Mouse (Mus musculus) skeletal muscle tissue, postnatal 0 days (tissue): ENCODE results near the gene Tmem179b. TPM values are rescaled to one million over a fixed set of nuclear protein-coding genes. Genes with fewer than 3 reads are reported as not detected.

ENCODE experiments used
- polyA plus RNA-seq: library from polyadenylated mRNA; unstranded; fragments of >200 nt; fragmentation: Nextera tagmentation; extraction: Ambion mirVana; gene quantifications from 2 replicates; pipeline ENCODE4 v1.2.1, GENCODE M21; 2015

The Tmem179b gene
- 45.0 and 52.0 TPM in 2 replicates for polyA plus RNA-seq

GRCm38 (mm10) chr19:8774086-8774835 lies at the start of gene Tmem179b:
TSS of gene Tmem179b (minus strand) at chr19:8774467.

GRCm38 (mm10) chr19:8819596-8820423 lies 45.5 kb upstream of the Tmem179b start, which contains the start of gene Hnrnpul2:
TSS of gene Hnrnpul2 (plus strand) at chr19:8820010.

GRCm38 (mm10) chr19:8818801-8819595 lies 44.7 kb upstream of the Tmem179b start, which contains the start of gene Ttc9c:
TSS of gene Ttc9c (minus strand) at chr19:8819333.

GRCm38 (mm10) chr19:8802130-8802821 lies 28.0 kb upstream of the Tmem179b start, which contains the start of gene Zbtb3:
TSS of gene Zbtb3 (plus strand) at chr19:8802555.

GRCm38 (mm10) chr19:8798264-8798946 lies 24.1 kb upstream of the Tmem179b start, which contains the start of gene Polr2g:
TSS of gene Polr2g (minus strand) at chr19:8798577.

GRCm38 (mm10) chr19:8786008-8786781 lies 11.9 kb upstream of the Tmem179b start, which contains the start of gene Taf6l:
TSS of gene Taf6l (minus strand) at chr19:8786417.

GRCm38 (mm10) chr19:8770567-8771270 lies 3.5 kb downstream of the Tmem179b start, which contains the start of gene Tmem223:
TSS of gene Tmem223 (plus strand) at chr19:8770996.

GRCm38 (mm10) chr19:8756635-8757387 lies 17.5 kb downstream of the Tmem179b start, which contains the start of gene Nxf1:
TSS of gene Nxf1 (plus strand) at chr19:8757073.

GRCm38 (mm10) chr19:8741243-8741869 lies 32.9 kb downstream of the Tmem179b start, which contains the start of gene Stx5a:
TSS of gene Stx5a (plus strand) at chr19:8741413.

GRCm38 (mm10) chr19:8740603-8741002 lies 33.7 kb downstream of the Tmem179b start, which contains the start of gene 1700092M07Rik:
TSS of gene 1700092M07Rik (plus strand) at chr19:8740718.

GRCm38 (mm10) chr19:8735389-8736159 lies 38.7 kb downstream of the Tmem179b start, which contains the start of gene Wdr74:
TSS of gene Wdr74 (plus strand) at chr19:8735827.

GRCm38 (mm10) chr19:8722907-8723573 lies 51.2 kb downstream of the Tmem179b start, which contains the start of gene Slc3a2:
TSS of gene Slc3a2 (minus strand) at chr19:8723369.

